Mouse (Mus musculus): ENCODE results near the gene Prkcb. TPM values are rescaled to one million over a fixed set of nuclear protein-coding genes. Genes with fewer than 3 reads are reported as not detected.

The Prkcb gene
- polyA plus RNA-seq, 1 experiment from 2014 or later: 10.2 TPM

DNA sequence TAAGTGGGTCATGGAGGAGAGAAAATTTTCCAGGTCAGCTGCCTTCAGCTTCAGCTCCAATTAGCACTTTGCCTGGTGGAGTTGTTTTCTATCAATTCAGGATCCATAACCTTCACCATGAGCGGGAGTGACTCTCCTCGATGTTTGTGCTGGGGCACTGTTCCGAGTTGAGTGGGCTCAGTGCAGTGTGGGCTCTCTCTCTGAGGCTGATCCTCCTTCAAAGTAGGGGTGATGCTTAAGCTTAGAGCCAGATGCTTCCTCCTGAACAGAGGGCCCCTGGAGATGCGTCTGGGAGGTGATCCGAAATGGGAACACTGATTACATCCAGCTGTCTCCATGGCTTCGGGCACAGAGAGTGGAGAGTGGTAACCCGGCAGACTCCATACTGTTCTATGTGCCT, 308.8 kb downstream of the Prkcb start:
- WGBS: 39% methylated on average over 7 of the region's 7 CpGs
- H3K9me3 ChIP-seq: no peaks in the 10 kb centered on the region
- H3K27ac ChIP-seq: no peak overlapping the region
- peaks cover 13% of the 10 kb centered on the region for H3K4me1 ChIP-seq
- H3K9ac ChIP-seq: no peak overlapping the region
- H3K27me3 ChIP-seq: peaks cover 3% of the 10 kb centered on the region; the same call in 1 of the 2 replicates
- no peak overlapping the region for H3K4me3 ChIP-seq
- H3K4me2 ChIP-seq: no peak overlapping the region
- H3K36me3 ChIP-seq: no peaks in the 10 kb centered on the region
- no peak for ATAC-seq (ENCODE audit: insufficient number of reproducible peaks, low FRiP score, low TSS enrichment, low read depth)

DNA sequence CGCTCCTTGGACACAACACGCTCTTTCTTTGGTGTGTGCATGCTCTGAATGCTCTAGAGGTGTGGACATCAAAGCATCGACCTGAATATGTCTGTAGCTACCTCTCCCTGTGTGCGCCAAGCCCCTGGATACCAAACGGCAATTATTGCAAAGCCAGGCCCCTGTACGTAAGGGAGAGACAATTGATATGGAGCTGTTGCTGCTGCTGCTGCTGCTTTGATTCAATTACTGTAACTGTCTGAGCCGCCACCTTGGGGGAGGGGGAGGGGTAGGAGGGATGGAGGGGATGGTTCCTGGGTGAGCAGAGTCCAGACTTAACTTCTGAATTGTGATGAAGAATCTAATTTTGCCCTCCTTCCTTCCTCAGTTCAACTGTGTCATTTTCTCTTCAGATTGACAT, 312.3 kb downstream of the Prkcb start:
- Histone ChIP-seq H3K27ac (no peak overlapping the region), H3K9me3 (no peaks in the 10 kb centered on the region), H3K9ac (no peak overlapping the region), H3K4me2 (no peak overlapping the region), H3K36me3 (no peaks in the 10 kb centered on the region), H3K4me1 (peaks cover 20% of the 10 kb centered on the region), H3K27me3 (peaks cover 3% of the 10 kb centered on the region; the same call in 1 of the 2 replicates), H3K4me3 (no peak overlapping the region)
- 48% methylated on average over 7 of the region's 7 CpGs for WGBS
- ATAC-seq (ENCODE audit: insufficient number of reproducible peaks, low FRiP score, low TSS enrichment, low read depth): no peak

DNA sequence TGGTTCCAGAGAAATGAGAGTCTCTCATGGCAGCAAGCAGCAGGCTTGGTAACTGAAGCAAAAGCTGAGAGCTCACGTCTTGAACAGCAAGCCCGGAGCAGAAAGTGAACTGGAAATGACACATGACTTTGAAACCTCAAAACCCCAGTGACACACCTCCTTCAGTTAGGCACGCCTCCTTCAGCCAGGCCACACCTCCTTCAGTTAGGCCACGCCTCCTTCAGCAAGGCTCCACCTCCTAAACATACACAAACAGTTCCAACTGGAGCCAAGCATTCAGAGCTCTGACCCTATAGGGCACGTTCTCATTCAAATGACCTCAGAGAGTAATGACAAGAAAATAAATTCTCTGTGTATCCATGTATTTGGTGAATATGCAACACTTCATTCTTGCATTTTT, 316.5 kb downstream of the Prkcb start:
- no peak overlapping the region for H3K4me2 ChIP-seq
- no peak overlapping the region for H3K4me3 ChIP-seq
- H3K9me3 ChIP-seq: no peaks in the 10 kb centered on the region
- WGBS: 78% methylated on average over 5 of the region's 5 CpGs
- ATAC-seq (ENCODE audit: insufficient number of reproducible peaks, low FRiP score, low TSS enrichment, low read depth): no peak
- H3K4me1 ChIP-seq: peaks cover 7% of the 10 kb centered on the region
- no peaks in the 10 kb centered on the region for H3K27me3 ChIP-seq
- no peak overlapping the region for H3K27ac ChIP-seq
- H3K36me3 ChIP-seq: no peaks in the 10 kb centered on the region
- no peak overlapping the region for H3K9ac ChIP-seq

DNA sequence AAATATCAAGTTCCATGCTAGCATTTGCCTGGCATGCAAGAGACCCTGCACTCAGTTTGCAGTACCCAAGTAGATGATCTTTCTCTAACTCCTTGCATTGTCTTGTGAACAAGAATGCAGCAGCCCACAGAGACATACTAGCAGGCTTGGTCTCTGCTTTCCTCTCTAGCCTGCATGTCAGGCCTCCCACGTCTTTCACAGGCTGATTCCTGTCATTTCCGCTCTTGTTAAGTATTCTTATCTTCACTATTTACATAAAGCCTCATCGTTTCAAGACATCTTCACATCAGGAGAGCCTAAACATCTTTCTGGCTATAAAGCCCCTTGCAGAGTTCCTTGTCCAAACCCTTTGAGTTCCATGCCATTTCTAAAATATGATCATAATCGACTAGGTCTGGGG, 320.9 kb downstream of the Prkcb start:
- H3K9ac ChIP-seq: no peak overlapping the region
- no peak overlapping the region for H3K4me3 ChIP-seq
- no peak overlapping the region for H3K27ac ChIP-seq
- H3K36me3 ChIP-seq: no peaks in the 10 kb centered on the region
- 74% methylated on average over 4 of the region's 4 CpGs for WGBS
- ATAC-seq (ENCODE audit: insufficient number of reproducible peaks, low FRiP score, low TSS enrichment, low read depth): no peak
- no peaks in the 10 kb centered on the region for H3K9me3 ChIP-seq
- H3K4me1 ChIP-seq: no peaks in the 10 kb centered on the region
- no peak overlapping the region for H3K4me2 ChIP-seq
- no peaks in the 10 kb centered on the region for H3K27me3 ChIP-seq

DNA sequence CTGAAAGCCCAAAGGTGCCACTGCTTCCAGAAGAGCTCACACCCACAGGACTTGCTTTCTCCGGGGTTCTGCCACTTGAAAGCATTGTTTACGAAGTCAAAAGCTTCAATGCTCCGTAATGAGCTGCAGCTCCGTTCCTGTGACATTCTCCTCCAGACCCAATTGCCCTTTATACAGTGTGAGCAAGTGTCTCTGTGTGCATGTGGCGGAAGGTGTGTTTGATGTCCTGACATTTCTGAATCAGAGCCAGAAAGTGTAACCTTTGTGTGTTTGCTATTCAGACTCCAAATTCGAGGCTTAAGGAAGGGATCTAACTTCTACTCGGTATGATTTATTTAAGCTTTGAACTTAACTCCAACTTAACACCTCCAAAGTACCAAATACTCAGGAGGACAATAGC, 321.6 kb downstream of the Prkcb start:
- no peaks in the 10 kb centered on the region for H3K4me1 ChIP-seq
- H3K4me2 ChIP-seq: no peak overlapping the region
- H3K27me3 ChIP-seq: no peaks in the 10 kb centered on the region
- no peak overlapping the region for H3K27ac ChIP-seq
- WGBS: 30% methylated on average over 7 of the region's 7 CpGs
- no peak overlapping the region for H3K4me3 ChIP-seq
- H3K9me3 ChIP-seq: no peaks in the 10 kb centered on the region
- H3K9ac ChIP-seq: no peak overlapping the region
- no peak for ATAC-seq (ENCODE audit: insufficient number of reproducible peaks, low FRiP score, low TSS enrichment, low read depth)
- no peaks in the 10 kb centered on the region for H3K36me3 ChIP-seq

DNA sequence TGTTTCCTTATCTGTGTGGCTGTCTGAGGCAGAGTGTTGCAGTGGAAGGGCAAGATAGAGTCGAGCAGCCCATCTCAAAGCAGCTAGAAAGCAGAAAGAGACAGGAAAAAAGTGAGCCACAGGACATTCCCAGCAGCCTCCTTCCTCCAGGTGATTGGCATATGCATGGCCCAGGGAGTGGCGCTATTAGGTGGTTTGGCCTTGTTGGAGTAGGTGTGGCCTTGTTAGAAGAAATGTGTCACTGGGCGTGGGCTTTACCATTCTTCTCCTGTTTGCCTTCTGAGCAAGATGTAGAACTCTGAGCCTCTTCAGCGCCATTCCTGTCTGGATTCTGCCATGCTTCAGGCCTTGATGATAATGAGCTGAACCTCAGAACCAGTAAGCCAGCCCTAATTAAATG, 325.3 kb downstream of the Prkcb start:
- Histone ChIP-seq H3K27ac (no peak overlapping the region), H3K4me2 (no peak overlapping the region), H3K4me3 (no peak overlapping the region), H3K4me1 (no peaks in the 10 kb centered on the region), H3K9me3 (no peaks in the 10 kb centered on the region), H3K36me3 (no peaks in the 10 kb centered on the region), H3K27me3 (no peaks in the 10 kb centered on the region), H3K9ac (no peak overlapping the region)
- WGBS: 76% methylated on average over 4 of the region's 4 CpGs
- no peak for ATAC-seq (ENCODE audit: insufficient number of reproducible peaks, low FRiP score, low TSS enrichment, low read depth)

DNA sequence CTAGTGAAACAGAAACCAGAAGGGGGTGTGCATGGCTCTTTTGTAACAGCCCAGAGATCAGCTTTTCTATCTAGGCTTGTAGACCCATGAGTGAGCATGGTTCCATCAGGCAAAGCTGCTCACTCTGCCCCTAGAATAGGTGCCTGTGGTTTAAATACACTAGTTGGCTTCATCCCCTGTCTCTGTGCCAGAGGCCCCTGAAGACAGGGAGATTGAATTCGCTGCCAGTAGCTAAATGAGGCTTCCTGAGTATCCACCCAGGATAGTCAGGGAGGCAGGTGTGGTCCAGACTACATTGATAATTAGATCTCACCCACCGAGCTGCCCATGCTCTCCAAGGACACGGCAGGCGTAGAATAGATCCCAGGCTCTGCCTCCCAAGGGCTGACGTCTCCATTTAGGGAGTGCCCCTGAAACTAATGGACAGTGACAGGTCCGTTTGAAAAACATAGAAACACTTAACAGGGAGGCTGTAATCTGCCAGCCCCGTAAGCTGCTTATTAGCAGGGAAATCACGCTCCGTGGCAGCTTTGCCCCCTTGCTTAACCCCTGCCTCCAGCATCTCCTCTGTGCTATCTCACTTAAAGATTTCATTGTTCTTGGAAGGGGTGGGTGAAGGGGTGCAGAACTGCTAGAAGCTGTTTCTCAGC, 333.7 kb downstream of the Prkcb start:
- H3K27me3 ChIP-seq: no peaks in the 10 kb centered on the region
- 49% methylated on average over 9 of the region's 9 CpGs for WGBS
- no peak overlapping the region for H3K4me2 ChIP-seq
- H3K27ac ChIP-seq: no peak overlapping the region
- no peak overlapping the region for H3K9ac ChIP-seq
- H3K4me1 ChIP-seq: no peaks in the 10 kb centered on the region
- H3K9me3 ChIP-seq: no peaks in the 10 kb centered on the region
- no peaks in the 10 kb centered on the region for H3K36me3 ChIP-seq
- no peak overlapping the region for H3K4me3 ChIP-seq
- ATAC-seq (ENCODE audit: insufficient number of reproducible peaks, low FRiP score, low TSS enrichment, low read depth): no peak

DNA sequence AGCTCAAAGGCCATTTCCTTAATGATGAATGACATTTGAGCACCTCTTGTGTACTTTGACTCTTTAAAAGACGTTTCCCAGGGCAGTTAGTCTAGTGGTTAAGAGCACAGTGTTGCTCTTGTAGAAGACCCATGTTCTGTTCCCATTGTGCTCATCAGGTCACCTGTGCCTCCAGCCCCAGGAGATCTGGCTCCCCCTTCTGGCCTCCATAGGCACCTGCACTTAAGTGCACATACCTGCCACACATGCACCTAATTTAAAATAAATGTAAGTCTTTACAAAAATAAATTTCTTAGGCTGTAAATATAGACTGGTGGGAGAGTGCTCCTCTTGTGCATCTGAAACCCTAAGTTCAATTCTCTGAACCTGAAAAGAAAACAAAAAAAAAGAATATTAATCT, 335.2 kb downstream of the Prkcb start:
- no peaks in the 10 kb centered on the region for H3K9me3 ChIP-seq
- no peak overlapping the region for H3K4me3 ChIP-seq
- ATAC-seq (ENCODE audit: insufficient number of reproducible peaks, low FRiP score, low TSS enrichment, low read depth): no peak
- no peaks in the 10 kb centered on the region for H3K36me3 ChIP-seq
- WGBS: 67% methylated on average over 1 of the region's 1 CpGs
- no peak overlapping the region for H3K4me2 ChIP-seq
- no peaks in the 10 kb centered on the region for H3K4me1 ChIP-seq
- no peak overlapping the region for H3K27ac ChIP-seq
- no peak overlapping the region for H3K9ac ChIP-seq
- no peaks in the 10 kb centered on the region for H3K27me3 ChIP-seq

DNA sequence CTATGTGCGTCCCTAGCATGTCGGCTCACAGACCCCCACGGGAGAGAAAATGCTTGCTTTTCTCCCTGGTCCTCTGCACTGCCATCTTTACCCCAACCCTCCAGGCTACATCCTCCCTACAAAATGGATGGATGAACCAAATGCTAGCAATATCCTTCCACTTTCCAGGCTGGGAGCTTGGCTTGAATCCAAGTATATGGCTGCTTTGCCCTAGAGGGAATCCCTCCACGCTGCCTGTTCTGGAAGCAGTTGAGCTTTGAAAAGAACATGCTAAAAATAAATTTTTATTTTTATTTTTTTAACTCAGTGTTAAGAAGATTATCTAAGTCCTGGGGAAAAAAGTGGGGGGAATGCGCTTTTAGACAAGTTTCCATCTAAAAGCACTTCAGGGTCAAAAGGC, 339.5 kb downstream of the Prkcb start:
- H3K9ac ChIP-seq: no peak overlapping the region
- WGBS: 78% methylated on average over 5 of the region's 5 CpGs
- H3K4me3 ChIP-seq: no peak overlapping the region
- H3K36me3 ChIP-seq: no peaks in the 10 kb centered on the region
- H3K4me1 ChIP-seq: no peaks in the 10 kb centered on the region
- H3K4me2 ChIP-seq: no peak overlapping the region
- no peaks in the 10 kb centered on the region for H3K9me3 ChIP-seq
- no peak overlapping the region for H3K27ac ChIP-seq
- no peak for ATAC-seq (ENCODE audit: insufficient number of reproducible peaks, low FRiP score, low TSS enrichment, low read depth)
- H3K27me3 ChIP-seq: no peaks in the 10 kb centered on the region

DNA sequence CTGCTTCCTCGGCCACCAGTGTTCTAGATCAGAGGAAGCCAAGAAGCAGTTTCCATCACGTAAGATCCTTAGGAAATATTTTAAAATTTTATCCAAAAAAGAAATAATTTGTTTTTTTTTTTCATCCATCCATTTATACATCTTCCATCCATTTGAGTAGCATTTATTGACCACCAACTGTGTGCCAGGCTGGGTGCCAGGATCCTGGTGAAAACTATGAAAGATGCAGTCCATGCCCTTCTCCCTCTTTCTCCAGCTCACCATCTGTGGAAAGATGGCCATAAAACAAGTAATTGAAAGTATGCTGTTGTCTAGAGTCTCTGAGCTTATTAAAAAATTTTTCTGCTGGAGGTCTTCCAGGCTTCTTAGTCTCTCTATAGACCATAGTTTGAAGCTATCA, 341.8 kb downstream of the Prkcb start:
- H3K36me3 ChIP-seq: no peaks in the 10 kb centered on the region
- ATAC-seq (ENCODE audit: insufficient number of reproducible peaks, low FRiP score, low TSS enrichment, low read depth): no peak
- H3K4me2 ChIP-seq: no peak overlapping the region
- H3K27ac ChIP-seq: no peak overlapping the region
- WGBS: 78% methylated on average over 2 of the region's 2 CpGs
- H3K9ac ChIP-seq: no peak overlapping the region
- no peaks in the 10 kb centered on the region for H3K9me3 ChIP-seq
- no peaks in the 10 kb centered on the region for H3K27me3 ChIP-seq
- H3K4me3 ChIP-seq: no peak overlapping the region
- H3K4me1 ChIP-seq: no peaks in the 10 kb centered on the region

DNA sequence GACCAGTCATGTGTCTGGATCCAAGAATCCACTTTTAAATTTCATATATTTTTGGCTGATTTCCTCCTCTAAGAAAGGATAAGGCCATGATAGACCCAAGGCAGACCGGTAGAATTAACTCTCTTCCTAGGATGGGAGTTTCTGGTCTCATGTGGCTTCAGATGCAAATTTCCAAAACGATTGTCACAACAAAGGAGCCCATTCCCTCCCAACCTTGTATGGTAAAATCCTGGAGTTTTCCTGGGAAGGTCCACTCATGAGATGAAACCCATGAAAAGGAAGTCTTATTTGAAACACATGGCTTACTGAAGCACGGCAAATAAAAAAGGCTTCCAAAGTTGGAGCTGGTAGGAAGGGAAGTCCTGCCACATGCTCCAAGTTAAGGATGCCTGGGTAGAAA, 342.6 kb downstream of the Prkcb start:
- no peak overlapping the region for H3K4me3 ChIP-seq
- no peaks in the 10 kb centered on the region for H3K27me3 ChIP-seq
- no peaks in the 10 kb centered on the region for H3K4me1 ChIP-seq
- H3K36me3 ChIP-seq: no peaks in the 10 kb centered on the region
- no peak overlapping the region for H3K4me2 ChIP-seq
- ATAC-seq (ENCODE audit: insufficient number of reproducible peaks, low FRiP score, low TSS enrichment, low read depth): no peak
- no peak overlapping the region for H3K27ac ChIP-seq
- no peak overlapping the region for H3K9ac ChIP-seq
- H3K9me3 ChIP-seq: no peaks in the 10 kb centered on the region
- WGBS: 59% methylated on average over 3 of the region's 3 CpGs

DNA sequence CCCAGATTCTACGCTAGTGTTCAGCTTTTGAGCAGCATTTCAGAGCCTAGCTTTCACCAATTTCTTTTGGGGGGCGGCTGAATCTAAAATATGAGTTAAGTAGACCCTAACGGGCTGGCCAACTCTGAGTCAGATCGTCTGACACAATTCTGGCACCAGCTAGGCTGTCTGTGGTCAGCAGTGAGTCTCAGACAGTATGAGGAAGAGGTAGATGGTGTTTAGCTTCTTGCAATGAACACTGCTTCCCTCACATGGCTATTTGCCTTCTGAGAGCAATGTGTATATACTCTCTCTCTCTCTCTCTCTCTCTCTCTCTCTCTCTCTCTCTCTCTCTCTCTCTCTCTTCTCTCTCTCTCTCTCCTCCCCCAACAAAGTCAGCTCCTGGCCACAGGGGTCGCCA, 344.4 kb downstream of the Prkcb start:
- ATAC-seq (ENCODE audit: insufficient number of reproducible peaks, low FRiP score, low TSS enrichment, low read depth): no peak
- Histone ChIP-seq H3K27me3 (no peaks in the 10 kb centered on the region), H3K36me3 (no peaks in the 10 kb centered on the region), H3K4me2 (no peak overlapping the region), H3K9ac (no peak overlapping the region), H3K27ac (no peak overlapping the region), H3K9me3 (no peaks in the 10 kb centered on the region), H3K4me1 (no peaks in the 10 kb centered on the region), H3K4me3 (no peak overlapping the region)
- WGBS: 72% methylated on average over 5 of the region's 5 CpGs

DNA sequence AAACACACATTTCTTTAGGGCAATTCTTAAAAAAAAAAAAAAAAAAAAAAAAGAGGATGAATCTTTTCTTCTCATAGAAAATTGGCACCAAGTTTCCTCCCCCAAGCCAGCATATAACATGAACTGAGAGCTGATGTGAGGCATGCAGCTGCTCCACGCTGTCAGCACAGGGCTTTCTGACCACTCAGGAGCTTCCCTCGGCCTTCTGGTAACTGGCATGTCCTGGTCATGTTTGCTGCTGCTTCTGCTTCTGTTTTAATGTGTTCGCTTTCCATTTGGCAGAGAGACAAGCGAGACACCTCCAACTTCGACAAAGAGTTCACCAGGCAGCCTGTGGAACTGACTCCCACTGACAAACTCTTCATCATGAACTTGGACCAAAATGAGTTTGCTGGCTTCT, 344.9 kb downstream of the Prkcb start:
- H3K27me3 ChIP-seq: no peaks in the 10 kb centered on the region
- no peak for ATAC-seq (ENCODE audit: insufficient number of reproducible peaks, low FRiP score, low TSS enrichment, low read depth)
- no peak overlapping the region for H3K27ac ChIP-seq
- H3K4me1 ChIP-seq: no peaks in the 10 kb centered on the region
- no peak overlapping the region for H3K4me2 ChIP-seq
- no peak overlapping the region for H3K4me3 ChIP-seq
- H3K9ac ChIP-seq: no peak overlapping the region
- WGBS: 77% methylated on average over 5 of the region's 5 CpGs
- H3K9me3 ChIP-seq: no peaks in the 10 kb centered on the region
- H3K36me3 ChIP-seq: no peaks in the 10 kb centered on the region
